Mouse (Mus musculus): Measurements from ENCODE around the gene Plxnb2. TPM values are rescaled to one million over a fixed set of nuclear protein-coding genes. Genes with fewer than 3 reads are reported as not detected.

The Plxnb2 gene
- total and polyA plus RNA-seq, 3 experiments: 0.17 to 0.19 TPM; not detected in 1

GRCm38 (mm10) chr15:89149271-89150040 lies 31.1 kb downstream of the Plxnb2 start, which contains the start of gene Mapk11:
Mapk11 (minus strand) TSS chr15:89149628.
- Histone ChIP-seq H3K4me1 (ENCODE audit: control insufficient read depth in 1 of 2, insufficient read depth in 2 of 2, low read length in 2 of 2) (no peaks in the 10 kb centered on the region), H3K9ac (ENCODE audit: control insufficient read depth, low read depth, low read length, poor library complexity, severe bottlenecking) (no peak within 1 kb of the TSS; the same call in 1 of the 2 replicates), H3K27ac (ENCODE audit: control insufficient read depth, low read depth, low read length) (no peak within 1 kb of the TSS), H3K79me2 (ENCODE audit: control insufficient read depth, insufficient read depth, low read length, poor library complexity) (no peaks in the 10 kb centered on the region), H3K36me3 (ENCODE audit: control insufficient read depth in 1 of 2, insufficient read depth in 2 of 2, low read length in 2 of 2) (no peaks in the 10 kb centered on the region), H3K9me3 (replicated peaks; ENCODE audit: insufficient read depth, low read length) (no peaks in the 10 kb centered on the region), H3K27me3 (ENCODE audit: control insufficient read depth in 1 of 2, insufficient read depth in 2 of 2, low read length in 2 of 2) (0 out of 4 replicates have a peak, but pooled peaks cover 0 to 1% of the 10 kb centered on the region in 2 experiments), H3K4me3 (ENCODE audit: control insufficient read depth in 1 of 2, insufficient read depth in 1 of 2, low read depth in 2 of 2, low read length in 2 of 2) (peak within 1 kb of the TSS in 1 of 2 experiments; percentile 25; a peak in 1 of 4 replicates)
- DNase-seq (ENCODE audit: low read depth, low spot score): no peak
- TF ChIP-seq E2F4 (IDR thresholded peaks at IDR 0.05; ENCODE audit: borderline replicate concordance, low read depth, low read length) (no peak), MXI1 (IDR thresholded peaks at IDR 0.05; ENCODE audit: low read depth, low read length) (no peak), ETS1 (IDR thresholded peaks at IDR 0.05; ENCODE audit: low read depth, low read length) (no peak)

GRCm38 (mm10) chr15:89148496-89149270 lies 31.9 kb downstream of the Plxnb2 start:
- H3K79me2 ChIP-seq (ENCODE audit: control insufficient read depth, insufficient read depth, low read length, poor library complexity): no peaks in the 10 kb centered on the region
- no peaks in the 10 kb centered on the region for H3K9me3 ChIP-seq (replicated peaks; ENCODE audit: insufficient read depth, low read length)
- no peaks in the 10 kb centered on the region for H3K4me1 ChIP-seq (ENCODE audit: control insufficient read depth in 1 of 2, insufficient read depth in 2 of 2, low read length in 2 of 2)
- H3K9ac ChIP-seq (ENCODE audit: control insufficient read depth, low read depth, low read length, poor library complexity, severe bottlenecking): no peak overlapping the region
- no peak overlapping the region; a peak in 1 of 4 replicates for H3K4me3 ChIP-seq (ENCODE audit: control insufficient read depth in 1 of 2, insufficient read depth in 1 of 2, low read depth in 2 of 2, low read length in 2 of 2)
- 0 out of 4 replicates have a peak, but pooled peaks cover 0 to 1% of the 10 kb centered on the region in 2 experiments for H3K27me3 ChIP-seq (ENCODE audit: control insufficient read depth in 1 of 2, insufficient read depth in 2 of 2, low read length in 2 of 2)
- TF ChIP-seq KAT2A (conservative IDR thresholded peaks at IDR 0.05; ENCODE audit: low read depth, low read length) (no peak), MAFK (IDR thresholded peaks at IDR 0.05; ENCODE audit: borderline replicate concordance, low read depth, low read length) (no peak), POLR2AphosphoS5 (IDR thresholded peaks at IDR 0.05; ENCODE audit: borderline replicate concordance, low read depth, low read length) (no peak), MYB (IDR thresholded peaks at IDR 0.05; ENCODE audit: low read depth, low read length) (no peak), ELF1 (IDR thresholded peaks at IDR 0.05; ENCODE audit: low read depth, low read length) (no peak), TBP (IDR thresholded peaks at IDR 0.05; ENCODE audit: low read depth, low read length) (no peak), POLR2AphosphoS2 (IDR thresholded peaks at IDR 0.05; ENCODE audit: low read length) (no peak), POLR2A (IDR thresholded peaks at IDR 0.05; ENCODE audit: control insufficient read depth in 1 of 2, insufficient read depth in 1 of 2, low read depth in 1 of 2, low read length in 2 of 2, poor library complexity in 1 of 2) (no peak), RAD21 (IDR thresholded peaks at IDR 0.05; ENCODE audit: low read depth, low read length) (no peak), CHD1 (IDR thresholded peaks at IDR 0.05; ENCODE audit: low read depth, low read length) (no peak), MEF2A (IDR thresholded peaks at IDR 0.05; ENCODE audit: extremely low read depth, insufficient replicate concordance, low read depth, low read length, poor library complexity, severe bottlenecking) (no peak), JUND (IDR thresholded peaks at IDR 0.05; ENCODE audit: low read depth, low read length) (no peak), ZMIZ1 (IDR thresholded peaks at IDR 0.05; ENCODE audit: low read depth, low read length) (no peak), MAZ (IDR thresholded peaks at IDR 0.05; ENCODE audit: low read depth, low read length) (no peak), USF2 (IDR thresholded peaks at IDR 0.05; ENCODE audit: borderline replicate concordance in 1 of 2, insufficient read depth in 1 of 2, low read depth in 1 of 2, low read length in 2 of 2) (no peak)
- no peak overlapping the region for H3K27ac ChIP-seq (ENCODE audit: control insufficient read depth, low read depth, low read length)
- H3K36me3 ChIP-seq (ENCODE audit: control insufficient read depth in 1 of 2, insufficient read depth in 2 of 2, low read length in 2 of 2): no peaks in the 10 kb centered on the region
- no peak for DNase-seq (ENCODE audit: low read depth, low spot score)

Measured in MEL (cell line).